Mouse (Mus musculus): ENCODE data around the gene Hhip. TPM values are rescaled to one million over a fixed set of nuclear protein-coding genes. Genes with fewer than 3 reads are reported as not detected.

Hhip gene
- total RNA-seq (2023): 0.06 TPM

GRCm38 (mm10) chr8:80057198-80058174 is at the start of gene Hhip:
Gene Hhip (minus strand): TSS chr8:80058006.

Measured in CD4-positive naive resting alpha-beta T cell, adult 57 days (primary cell).